Mouse (Mus musculus) lung, adult 2 months (tissue): Measurements from ENCODE around the gene H2-T23. TPM values are rescaled to one million over a fixed set of nuclear protein-coding genes. Genes with fewer than 3 reads are reported as not detected.

Experiments used
- DNase-seq: peaks from one replicate; pipeline ENCODE4 v3.0.0; 2022
- H3K4me1 ChIP-seq: fragments of 200-500 bp; 2 replicates; pipeline ENCODE4 v1.6.1; 2011; ENCODE audit warnings: low read length; ENCODE audit not compliant: control insufficient read depth, insufficient read depth
- H3K4me3 ChIP-seq: fragments of 200-500 bp; replicated peaks from 2 replicates; pipeline ENCODE3; 2011; ENCODE audit warnings: low read depth, mild to moderate bottlenecking, control low read depth, low read length; ENCODE audit errors: extremely low read depth
- CTCF ChIP-seq: fragments of 200-500 bp; IDR thresholded peaks from 2 replicates; pipeline ENCODE4 v1.5.1; 2011; ENCODE audit warnings: mild to moderate bottlenecking, low read length, control low read depth; ENCODE audit not compliant: insufficient read depth
- POLR2A ChIP-seq: fragments of 200-500 bp; IDR thresholded peaks from 2 replicates; pipeline ENCODE4 v1.6.1; 2011; ENCODE audit warnings: low read depth, mild to moderate bottlenecking, control low read depth, low read length, borderline replicate concordance; ENCODE audit errors: extremely low read depth
- WGBS: fragments of 180-500 bp; shearing (Covaris S2); methylation state at CpG from one replicate; pipeline ENCODE4 v1.1.7; 2018; 5-methylcytosine and 5-hydroxymethylcytosine counted together
- polyA plus RNA-seq: library from polyadenylated mRNA; depleted of rRNA; stranded (reverse); fragments of >200 nt; gene quantifications from 2 replicates; pipeline ENCODE4 v1.2.3, GENCODE M21; 2012

The H2-T23 gene
- polyA plus RNA-seq, 1 experiment, result 180 TPM

DNA sequence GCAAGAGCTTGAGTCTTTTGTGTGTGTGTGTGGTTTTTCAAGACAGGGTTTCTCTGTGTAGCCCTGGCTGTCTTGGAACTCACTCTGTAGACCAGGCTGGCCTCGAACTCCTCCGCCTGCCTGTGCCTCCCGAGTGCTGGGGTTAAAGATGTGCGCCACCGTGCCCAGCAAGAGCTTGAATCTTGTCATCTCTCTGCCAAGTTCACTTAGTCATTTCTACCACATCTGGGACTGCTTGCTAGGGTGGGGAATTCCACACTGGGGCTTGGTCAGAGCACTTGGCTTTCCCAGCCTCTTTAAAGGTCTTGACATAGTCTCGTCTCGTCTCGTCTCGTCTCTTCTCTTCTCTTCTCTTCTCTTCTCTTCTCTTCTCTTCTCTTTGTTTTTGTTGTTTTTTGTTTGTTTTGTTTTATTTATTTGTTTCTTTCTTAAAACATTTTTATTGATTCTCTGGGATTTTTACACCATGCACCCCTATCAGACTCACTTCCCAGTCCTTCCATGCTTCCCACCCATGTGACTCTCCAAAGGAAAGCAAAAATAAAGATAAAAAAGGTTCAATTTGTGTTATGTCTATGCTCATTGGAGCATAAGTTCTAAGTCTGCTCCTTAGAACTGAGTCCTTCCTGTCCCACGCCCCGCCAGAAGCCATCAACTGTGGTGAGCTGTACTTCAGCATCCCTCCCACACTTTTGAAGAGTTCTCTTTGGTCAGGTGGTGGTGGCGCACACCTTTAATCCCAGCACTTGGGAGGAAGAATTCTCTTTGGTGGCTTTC, 31.3 kb downstream of the H2-T23 start:
- Histone ChIP-seq H3K4me1 (peaks cover 3% of the 10 kb centered on the region; the same call in 1 of the 2 replicates), H3K4me3 (no peak overlapping the region)
- TF ChIP-seq POLR2A (no peak), CTCF (no peak)
- no peak for DNase-seq
- 74% methylated on average over 12 of the region's 12 CpGs for WGBS

DNA sequence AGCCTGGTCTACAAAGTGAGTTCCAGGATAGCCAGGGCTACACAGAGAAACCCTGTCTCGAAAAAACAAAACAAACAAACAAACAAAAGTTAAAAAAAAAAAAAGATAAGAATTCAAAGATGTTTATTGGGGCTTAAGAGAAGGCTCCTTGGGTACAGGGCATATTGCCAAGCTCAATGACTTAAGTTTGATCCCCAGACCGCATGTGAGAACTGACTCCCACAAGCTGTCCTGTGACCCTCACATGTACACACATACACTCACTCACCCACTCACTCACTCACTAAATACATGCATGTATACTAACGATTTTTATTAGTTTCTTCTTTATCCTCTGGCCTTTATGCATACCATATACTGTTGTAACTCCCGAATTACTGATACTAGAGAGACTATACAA, 32.3 kb downstream of the H2-T23 start:
- 56% methylated on average over 4 of the region's 4 CpGs for WGBS
- peaks cover 5% of the 10 kb centered on the region; the same call in 1 of the 2 replicates for H3K4me1 ChIP-seq
- TF ChIP-seq POLR2A (no peak), CTCF (no peak)
- no peak overlapping the region for H3K4me3 ChIP-seq
- DNase-seq, result no peak

DNA sequence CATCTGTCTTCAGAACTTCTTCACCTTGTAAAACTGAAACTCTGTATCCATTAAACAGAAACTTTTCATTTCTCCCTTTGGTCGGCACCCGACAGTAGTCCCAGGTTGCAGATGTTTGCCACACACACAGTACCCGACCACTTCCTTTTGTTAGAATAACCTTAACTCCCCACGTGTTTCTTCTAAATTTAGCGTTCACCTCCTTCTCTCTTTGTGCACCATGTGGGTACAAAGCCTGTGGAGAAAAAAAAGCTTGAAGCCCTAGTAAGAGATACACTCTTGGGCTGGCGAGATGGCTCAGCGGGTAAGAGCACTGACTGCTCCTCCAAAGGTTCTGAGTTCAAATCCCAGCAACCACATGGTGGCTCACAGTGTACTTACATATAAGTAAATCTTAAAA, 33.3 kb downstream of the H2-T23 start:
- WGBS, result 68% methylated on average over 7 of the region's 7 CpGs
- no peak overlapping the region for H3K4me3 ChIP-seq
- TF ChIP-seq CTCF (no peak), POLR2A (no peak)
- peaks cover 6% of the 10 kb centered on the region; the same call in 1 of the 2 replicates for H3K4me1 ChIP-seq
- DNase-seq, result no peak

DNA sequence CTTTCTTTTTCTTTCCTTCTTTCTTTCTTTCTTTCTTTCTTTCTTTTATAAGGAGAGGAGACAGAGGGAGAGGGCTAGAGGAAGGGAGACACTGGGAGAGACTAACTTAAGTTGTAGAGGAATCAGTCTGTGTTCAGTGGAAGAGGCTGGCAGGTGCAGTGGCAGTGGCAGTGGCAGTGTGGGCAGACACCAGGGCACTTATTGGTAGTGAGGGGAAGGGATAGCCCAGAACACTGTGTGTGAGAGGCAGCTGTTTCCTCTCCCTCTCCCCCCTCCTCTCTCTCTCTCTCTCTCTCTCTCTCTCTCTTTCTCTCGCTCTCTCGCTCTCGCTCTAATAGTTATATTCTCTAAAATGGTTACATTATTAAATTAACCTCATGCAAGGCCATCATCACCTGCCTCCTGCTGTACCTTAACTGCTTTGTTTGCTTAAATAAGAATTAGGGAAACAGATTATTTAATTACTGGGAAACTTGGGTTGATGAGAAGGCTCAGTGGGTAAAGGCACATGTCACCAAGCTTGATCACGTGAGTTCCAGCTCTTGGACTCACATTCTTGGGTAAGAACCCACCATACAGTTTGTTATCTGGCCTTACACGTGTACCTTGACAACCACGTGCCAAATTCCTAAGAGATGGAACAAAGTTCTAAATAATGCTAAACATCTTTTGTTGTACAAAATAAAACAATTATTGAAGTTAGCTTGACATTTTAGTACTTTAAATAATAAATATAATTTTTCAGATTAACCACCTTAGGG, 33.9 kb downstream of the H2-T23 start:
- DNase-seq, result no peak
- Histone ChIP-seq H3K4me3 (no peak overlapping the region), H3K4me1 (peaks cover 6% of the 10 kb centered on the region; the same call in 1 of the 2 replicates)
- 67% methylated on average over 6 of the region's 6 CpGs for WGBS
- TF ChIP-seq POLR2A (no peak), CTCF (no peak)

DNA sequence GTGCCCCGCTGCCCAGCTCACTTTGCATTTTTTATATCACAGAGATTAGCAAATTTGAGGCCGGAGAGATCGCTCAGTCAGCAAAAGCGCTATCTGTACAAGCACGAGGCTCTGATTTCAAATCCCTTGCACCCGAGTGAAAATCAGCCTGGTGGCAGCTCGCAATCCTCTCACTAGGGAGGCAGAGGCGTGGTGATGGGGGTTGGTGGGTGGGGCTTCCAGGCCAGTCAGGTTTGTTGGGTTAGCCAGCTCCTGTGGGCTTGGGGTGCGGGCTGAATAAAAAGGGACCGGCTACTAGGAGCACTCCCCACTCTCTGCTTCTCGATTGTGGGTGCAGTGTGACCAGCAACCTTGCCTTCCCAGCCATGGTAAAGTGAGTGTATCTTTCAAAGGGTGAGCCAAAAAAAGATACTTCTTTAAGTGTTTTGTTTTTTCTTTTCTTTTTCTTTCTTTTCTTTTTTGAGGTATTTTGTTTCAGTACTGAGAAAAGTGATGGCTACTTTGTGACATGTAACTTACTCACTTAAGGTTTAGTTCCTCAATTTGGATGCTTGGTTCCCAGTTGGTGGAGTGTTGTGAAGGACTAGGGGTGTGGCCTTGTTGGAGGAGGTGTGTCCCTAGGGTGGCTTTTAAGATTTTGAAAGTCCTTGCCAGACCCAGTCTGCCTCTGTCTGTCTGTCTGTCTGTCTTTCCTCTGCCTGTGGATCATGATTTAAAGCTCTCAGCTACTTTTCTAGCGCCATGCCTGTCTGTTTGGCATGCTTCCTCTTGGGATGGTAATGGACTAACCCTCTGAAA, 34.7 kb downstream of the H2-T23 start:
- no peak for TF ChIP-seq CTCF
- no peak for TF ChIP-seq POLR2A
- no peak for DNase-seq
- Histone ChIP-seq H3K4me3 (no peak overlapping the region), H3K4me1 (peaks cover 6% of the 10 kb centered on the region; the same call in 1 of the 2 replicates)
- 51% methylated on average over 12 of the region's 12 CpGs for WGBS

DNA sequence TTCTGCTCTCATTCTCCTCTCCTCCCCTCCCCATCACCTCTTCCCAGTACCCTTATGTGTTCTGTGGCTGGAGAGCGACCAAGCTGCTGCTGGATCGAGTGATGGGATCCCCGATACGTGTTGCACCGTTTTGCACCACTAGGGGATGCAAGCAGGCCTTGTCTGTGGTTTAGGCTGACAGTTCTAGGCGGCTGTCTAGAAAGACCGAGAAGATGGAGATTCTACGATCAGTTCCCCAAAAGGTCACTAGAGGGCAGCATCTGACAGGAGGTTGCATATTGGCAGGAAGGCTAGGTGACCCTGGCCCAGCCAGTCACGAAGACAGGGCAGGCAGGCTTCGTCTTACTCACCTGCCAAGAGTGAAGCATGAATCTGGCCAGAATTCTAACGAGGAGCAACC, 35.7 kb downstream of the H2-T23 start:
- WGBS, result under 1% methylated on average over 11 of the region's 11 CpGs
- 0 out of 2 replicates have a peak, but pooled peaks have one; percentile 3 for TF ChIP-seq POLR2A
- TF ChIP-seq CTCF, result peak; percentile 95
- Histone ChIP-seq H3K4me1 (peaks cover 6% of the 10 kb centered on the region; the same call in 1 of the 2 replicates), H3K4me3 (no peak overlapping the region)
- peak; percentile 93 for DNase-seq

DNA sequence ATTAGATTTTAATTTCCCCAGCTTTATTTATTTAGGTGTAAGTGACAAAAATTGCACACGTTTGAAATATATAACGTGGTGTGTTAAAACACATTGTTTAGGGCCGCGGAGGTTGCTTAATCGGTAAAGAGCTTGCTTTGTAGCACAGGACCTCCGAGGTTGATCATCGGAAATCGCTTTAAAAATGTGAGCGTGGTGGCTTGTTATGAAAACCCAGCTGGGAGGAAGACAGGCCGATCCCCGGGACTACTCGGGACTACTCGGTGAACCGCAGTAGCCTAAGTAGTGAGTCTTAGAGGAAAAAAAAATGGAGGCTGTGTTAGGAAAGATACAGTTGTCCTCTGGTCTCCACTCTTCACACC, 37.8 kb downstream of the H2-T23 start:
- peak overlapping the region; percentile 63 for H3K4me3 ChIP-seq
- peaks cover 6% of the 10 kb centered on the region; the same call in 1 of the 2 replicates for H3K4me1 ChIP-seq
- TF ChIP-seq POLR2A (no peak), CTCF (no peak)
- under 1% methylated on average over 14 of the region's 14 CpGs for WGBS
- no peak for DNase-seq

DNA sequence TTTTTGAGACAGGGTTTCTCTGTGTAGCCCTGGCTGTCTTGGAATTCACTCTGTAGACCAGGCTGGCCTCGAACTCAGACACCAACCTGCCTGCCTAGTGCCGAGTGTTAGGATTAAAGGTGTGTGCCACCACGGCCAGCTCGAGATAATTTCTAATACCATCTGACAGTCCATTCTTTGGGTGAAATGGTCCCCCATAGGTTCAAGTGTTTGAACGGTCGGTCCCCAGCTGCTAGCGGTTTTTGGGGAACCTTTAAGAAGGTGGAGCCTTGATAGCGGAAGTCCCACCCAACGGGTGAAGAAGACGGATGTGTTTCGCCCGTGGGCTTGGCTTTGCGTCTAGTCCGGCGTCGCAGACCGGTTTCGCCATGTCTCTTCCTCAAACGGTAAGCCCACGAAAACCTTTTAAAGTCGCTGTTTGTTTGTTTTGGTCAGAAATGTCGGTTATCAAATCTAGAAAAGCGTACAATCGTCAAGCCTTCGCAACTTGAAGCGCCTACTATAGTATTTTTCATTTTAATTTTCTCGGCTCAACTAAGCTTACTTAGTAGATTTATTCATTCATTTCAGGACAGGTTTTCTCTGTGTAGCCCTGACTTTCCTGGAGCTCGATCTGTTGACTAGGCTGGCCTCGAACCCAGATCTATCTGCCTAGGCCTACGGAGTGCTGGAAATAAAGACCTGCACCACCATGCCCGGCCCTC, 38.3 kb downstream of the H2-T23 start:
- TF ChIP-seq POLR2A (peak; percentile 84; the same call in 1 of the 2 replicates), CTCF (no peak)
- DNase-seq, result peak; percentile 80
- peaks cover 6% of the 10 kb centered on the region; the same call in 1 of the 2 replicates for H3K4me1 ChIP-seq
- peak overlapping the region; percentile 63 for H3K4me3 ChIP-seq
- WGBS, result 2% methylated on average over 31 of the region's 31 CpGs
